Mouse (Mus musculus) MEL (cell line): Measurements from ENCODE around the gene Id3.

Source experiments
- CTCF ChIP-seq, 3 experiments: IDR thresholded peaks in 2 of 3; conservative IDR thresholded peaks in 1 of 3; 2 replicates each; pipeline ENCODE4 v1.5.1; 2011 to 2012; ENCODE audit warnings: low read length in 3 of 3, low read depth in 2 of 3, mild to moderate bottlenecking in 2 of 3, improper control_type of control experiment in 1 of 3, inconsistent platforms in 1 of 3, mixed read lengths in 1 of 3, moderate library complexity in 1 of 3; ENCODE audit not compliant: control insufficient read depth in 1 of 3, insufficient read depth in 1 of 3, poor library complexity in 1 of 3, severe bottlenecking in 1 of 3
- EP300 ChIP-seq, 2 experiments: IDR thresholded peaks; 2 replicates each; pipeline ENCODE4 v1.6.1; 2011; ENCODE audit warnings: improper control_type of control experiment in 2 of 2, low read length in 2 of 2, low read depth in 1 of 2, mild to moderate bottlenecking in 1 of 2
- ETS1 ChIP-seq: IDR thresholded peaks from 2 replicates; pipeline ENCODE4 v1.6.1; 2012; ENCODE audit warnings: low read depth, mild to moderate bottlenecking, inconsistent platforms, low read length, improper control_type of control experiment, moderate library complexity
- POLR2A ChIP-seq, 2 experiments: IDR thresholded peaks; 2 replicates each; pipeline ENCODE4 v1.6.1; 2011 to 2012; ENCODE audit warnings: low read length in 2 of 2, mild to moderate bottlenecking in 2 of 2, control low read depth in 1 of 2, improper control_type of control experiment in 1 of 2, low read depth in 1 of 2, moderate library complexity in 1 of 2; ENCODE audit not compliant: control insufficient read depth in 1 of 2, insufficient read depth in 1 of 2, poor library complexity in 1 of 2
- POLR2AphosphoS5 ChIP-seq: IDR thresholded peaks from 2 replicates; pipeline ENCODE4 v1.6.1; 2012; ENCODE audit warnings: low read depth, borderline replicate concordance, mild to moderate bottlenecking, inconsistent platforms, low read length, moderate library complexity, mixed read lengths
- SMC3 ChIP-seq: IDR thresholded peaks from 2 replicates; pipeline ENCODE4 v1.6.1; 2011; ENCODE audit warnings: low read depth, low read length, improper control_type of control experiment
- TAL1 ChIP-seq: IDR thresholded peaks from 2 replicates; pipeline ENCODE4 v1.6.1; 2012; ENCODE audit warnings: mild to moderate bottlenecking, inconsistent platforms, low read length, moderate library complexity, mixed read lengths
- TBP ChIP-seq: IDR thresholded peaks from 2 replicates; pipeline ENCODE4 v1.8.0; 2011; ENCODE audit warnings: low read depth, low read length, improper control_type of control experiment
- TCF12 ChIP-seq: IDR thresholded peaks from 2 replicates; pipeline ENCODE4 v1.6.1; 2014; ENCODE audit warnings: low read depth, mild to moderate bottlenecking, inconsistent platforms, low read length, improper control_type of control experiment, moderate library complexity
- USF1 ChIP-seq: IDR thresholded peaks from 2 replicates; pipeline ENCODE4 v1.6.1; 2014; ENCODE audit warnings: low read depth, mild to moderate bottlenecking, inconsistent platforms, low read length, improper control_type of control experiment, moderate library complexity
- USF2 ChIP-seq, 2 experiments: IDR thresholded peaks; 2 replicates each; pipeline ENCODE4 v1.6.1; 2011 to 2012; ENCODE audit warnings: improper control_type of control experiment in 2 of 2, low read length in 2 of 2, borderline replicate concordance in 1 of 2, inconsistent platforms in 1 of 2, low read depth in 1 of 2, mild to moderate bottlenecking in 1 of 2; ENCODE audit not compliant: insufficient read depth in 1 of 2
- ZKSCAN1 ChIP-seq: IDR thresholded peaks from 2 replicates; pipeline ENCODE4 v1.6.1; 2012; ENCODE audit warnings: low read depth, mild to moderate bottlenecking, inconsistent platforms, low read length, improper control_type of control experiment, moderate library complexity
- ZMIZ1 ChIP-seq: IDR thresholded peaks from 2 replicates; pipeline ENCODE4 v1.6.1; 2012; ENCODE audit warnings: low read depth, mild to moderate bottlenecking, inconsistent platforms, low read length, improper control_type of control experiment, moderate library complexity

GRCm38 (mm10) chr4:136123111-136123791 is 20.0 kb upstream of the Id3 start:
- TF ChIP-seq USF2 (IDR thresholded peaks at IDR 0.05; ENCODE audit: borderline replicate concordance in 1 of 2, insufficient read depth in 1 of 2, low read depth in 1 of 2, low read length in 2 of 2) (no peak), SMC3 (no peak), TBP (no peak), ZKSCAN1 (no peak), POLR2A (IDR thresholded peaks at IDR 0.05; ENCODE audit: control insufficient read depth in 1 of 2, insufficient read depth in 1 of 2, low read depth in 1 of 2, low read length in 2 of 2, poor library complexity in 1 of 2) (no peak), TCF12 (no peak), TAL1 (no peak), ETS1 (no peak), POLR2AphosphoS5 (no peak), CTCF (IDR thresholded peaks at IDR 0.05 in 2 of 3, conservative IDR thresholded peaks at IDR 0.05 in 1 of 3; ENCODE audit: control insufficient read depth in 1 of 3, insufficient read depth in 1 of 3, low read depth in 2 of 3, low read length in 3 of 3, poor library complexity in 1 of 3, severe bottlenecking in 1 of 3) (no peak), EP300 (IDR thresholded peaks at IDR 0.05; ENCODE audit: low read depth in 1 of 2, low read length in 2 of 2) (no peak), USF1 (no peak), ZMIZ1 (no peak)
